Mouse (Mus musculus) embryonic facial prominence, embryonic 15.5 days (tissue): ENCODE results near the gene Pkn1. TPM values are rescaled to one million over a fixed set of nuclear protein-coding genes. Genes with fewer than 3 reads are reported as not detected.

Experiments
- ATAC-seq: fragments of 200-750 bp; cut with Nextera tagmentation; 2 replicates; pipeline ENCODE4 v1.8.0; 2017; ENCODE audit warnings: low read depth, moderate TSS enrichment; ENCODE audit not compliant: insufficient number of reproducible peaks, low FRiP score, low TSS enrichment
- H3K27ac ChIP-seq: fragments of 300-500 bp; sonication (generic); replicated peaks from 2 replicates; pipeline ENCODE4 v1.5.1; 2015; ENCODE audit warnings: mild to moderate bottlenecking, inconsistent platforms
- H3K27me3 ChIP-seq: fragments of 300-500 bp; sonication (generic); 2 replicates; pipeline ENCODE4 v1.6.1; 2015; ENCODE audit warnings: inconsistent platforms
- H3K36me3 ChIP-seq: fragments of 300-500 bp; sonication (generic); 2 replicates; pipeline ENCODE4 v1.6.1; 2015; ENCODE audit warnings: mild to moderate bottlenecking, inconsistent platforms
- H3K4me1 ChIP-seq: fragments of 300-500 bp; sonication (generic); 2 replicates; pipeline ENCODE4 v1.6.1; 2015; ENCODE audit warnings: inconsistent platforms
- H3K4me2 ChIP-seq: fragments of 300-500 bp; sonication (generic); replicated peaks from 2 replicates; pipeline ENCODE4 v1.6.1; 2015; ENCODE audit warnings: mild to moderate bottlenecking, inconsistent platforms
- H3K4me3 ChIP-seq: fragments of 300-500 bp; sonication (generic); replicated peaks from 2 replicates; pipeline ENCODE4 v1.5.1; 2015; ENCODE audit warnings: mild to moderate bottlenecking, inconsistent platforms
- H3K9ac ChIP-seq: fragments of 300-500 bp; sonication (generic); 2 replicates; pipeline ENCODE4 v1.6.1; 2015; ENCODE audit warnings: inconsistent platforms
- H3K9me3 ChIP-seq: fragments of 300-500 bp; sonication (generic); replicated peaks from 2 replicates; pipeline ENCODE4 v1.6.1; 2016; ENCODE audit warnings: inconsistent platforms
- WGBS: fragments of 180-500 bp; shearing (Covaris S2); methylation state at CpG from one replicate; pipeline ENCODE4 v1.1.7; 2015; 5-methylcytosine and 5-hydroxymethylcytosine counted together
- polyA plus RNA-seq: library from polyadenylated mRNA; unstranded; fragments of >200 nt; fragmentation: Nextera tagmentation; extraction: Ambion mirVana; gene quantifications from 2 replicates; pipeline ENCODE4 v1.2.1, GENCODE M21; 2015

The Pkn1 gene
- polyA plus RNA-seq, 1 experiment from 2014 or later: 23.7 TPM

GRCm38 (mm10) chr8:83649699-83650098 lies 49.3 kb downstream of the Pkn1 start:
- Histone ChIP-seq H3K4me1 (peaks cover 22% of the 10 kb centered on the region), H3K27me3 (no peaks in the 10 kb centered on the region), H3K27ac (no peak overlapping the region), H3K4me3 (no peak overlapping the region), H3K9ac (no peak overlapping the region), H3K4me2 (no peak overlapping the region), H3K9me3 (no peaks in the 10 kb centered on the region), H3K36me3 (no peaks in the 10 kb centered on the region)
- 93% methylated on average over 6 of the region's 6 CpGs for WGBS
- no peak for ATAC-seq

GRCm38 (mm10) chr8:83648031-83648430 lies 50.9 kb downstream of the Pkn1 start:
- Histone ChIP-seq H3K4me2 (no peak overlapping the region), H3K4me1 (peaks cover 9% of the 10 kb centered on the region), H3K9me3 (no peaks in the 10 kb centered on the region), H3K27ac (no peak overlapping the region), H3K4me3 (no peak overlapping the region), H3K9ac (no peak overlapping the region), H3K27me3 (no peaks in the 10 kb centered on the region), H3K36me3 (no peaks in the 10 kb centered on the region)
- WGBS: 94% methylated on average over 4 of the region's 4 CpGs
- ATAC-seq: no peak

GRCm38 (mm10) chr8:83647511-83647910 lies 51.5 kb downstream of the Pkn1 start:
- no peak overlapping the region for H3K9ac ChIP-seq
- no peak overlapping the region for H3K27ac ChIP-seq
- peaks cover 9% of the 10 kb centered on the region for H3K4me1 ChIP-seq
- H3K4me3 ChIP-seq: no peak overlapping the region
- H3K9me3 ChIP-seq: no peaks in the 10 kb centered on the region
- no peak for ATAC-seq
- no peaks in the 10 kb centered on the region for H3K36me3 ChIP-seq
- 96% methylated on average over 11 of the region's 11 CpGs for WGBS
- no peaks in the 10 kb centered on the region for H3K27me3 ChIP-seq
- no peak overlapping the region for H3K4me2 ChIP-seq

- WGBS: 66% methylated on average over 5 of the region's 5 CpGs
- H3K27me3 ChIP-seq: no peaks in the 10 kb centered on the region
- no peak for ATAC-seq
These were observed 59.3 kb downstream of the Pkn1 start for GRCm38 (mm10) chr8:83639649-83640048.

GRCm38 (mm10) chr8:83638856-83639255 lies 60.1 kb downstream of the Pkn1 start:
- Histone ChIP-seq H3K27ac (no peak overlapping the region), H3K4me2 (no peak overlapping the region), H3K9ac (no peak overlapping the region), H3K4me1 (no peaks in the 10 kb centered on the region), H3K9me3 (no peaks in the 10 kb centered on the region), H3K4me3 (no peak overlapping the region), H3K27me3 (no peaks in the 10 kb centered on the region), H3K36me3 (no peaks in the 10 kb centered on the region)
- 57% methylated on average over 4 of the region's 4 CpGs for WGBS
- ATAC-seq: no peak

More at GRCm38 (mm10) chr8:83639649-83640048, 59.3 kb downstream of the Pkn1 start:
- Histone ChIP-seq H3K9ac (no peak overlapping the region), H3K36me3 (no peaks in the 10 kb centered on the region), H3K4me2 (no peak overlapping the region), H3K9me3 (no peaks in the 10 kb centered on the region), H3K4me1 (no peaks in the 10 kb centered on the region), H3K27ac (no peak overlapping the region), H3K4me3 (no peak overlapping the region)

GRCm38 (mm10) chr8:83632083-83632707 lies 66.8 kb downstream of the Pkn1 start:
- no peaks in the 10 kb centered on the region for H3K9me3 ChIP-seq
- WGBS: 82% methylated on average over 7 of the region's 7 CpGs
- H3K27ac ChIP-seq: no peak overlapping the region
- H3K36me3 ChIP-seq: no peaks in the 10 kb centered on the region
- no peaks in the 10 kb centered on the region for H3K4me1 ChIP-seq
- no peak overlapping the region for H3K9ac ChIP-seq
- no peak overlapping the region for H3K4me2 ChIP-seq
- H3K27me3 ChIP-seq: no peaks in the 10 kb centered on the region
- no peak for ATAC-seq
- no peak overlapping the region for H3K4me3 ChIP-seq

- H3K27me3 ChIP-seq: no peaks in the 10 kb centered on the region
- ATAC-seq: no peak
- no peaks in the 10 kb centered on the region for H3K36me3 ChIP-seq
- no peak overlapping the region for H3K27ac ChIP-seq
- 81% methylated on average over 6 of the region's 6 CpGs for WGBS
- H3K9ac ChIP-seq: no peak overlapping the region
- no peak overlapping the region for H3K4me2 ChIP-seq
- H3K9me3 ChIP-seq: no peaks in the 10 kb centered on the region
- no peak overlapping the region for H3K4me3 ChIP-seq
- peaks cover 11% of the 10 kb centered on the region; the same call in 1 of the 2 replicates for H3K4me1 ChIP-seq
These were observed 73.2 kb downstream of the Pkn1 start for GRCm38 (mm10) chr8:83625676-83626299.

- Histone ChIP-seq H3K4me2 (no peak overlapping the region), H3K9me3 (no peaks in the 10 kb centered on the region), H3K27ac (no peak overlapping the region), H3K4me1 (peaks cover 11% of the 10 kb centered on the region; the same call in 1 of the 2 replicates), H3K36me3 (no peaks in the 10 kb centered on the region), H3K9ac (no peak overlapping the region), H3K4me3 (no peak overlapping the region), H3K27me3 (no peaks in the 10 kb centered on the region)
- ATAC-seq: no peak
- 22% methylated on average over 3 of the region's 3 CpGs for WGBS
These were observed 74.2 kb downstream of the Pkn1 start for GRCm38 (mm10) chr8:83624739-83625138.

GRCm38 (mm10) chr8:83623549-83623948 lies 75.4 kb downstream of the Pkn1 start:
- no peak for ATAC-seq
- Histone ChIP-seq H3K4me1 (peaks cover 11% of the 10 kb centered on the region; the same call in 1 of the 2 replicates), H3K27me3 (no peaks in the 10 kb centered on the region), H3K4me3 (no peak overlapping the region), H3K4me2 (no peak overlapping the region), H3K9ac (no peak overlapping the region), H3K27ac (no peak overlapping the region), H3K36me3 (no peaks in the 10 kb centered on the region), H3K9me3 (no peaks in the 10 kb centered on the region)
- WGBS: 84% methylated on average over 7 of the region's 7 CpGs

- H3K4me1 ChIP-seq: peaks cover 11% of the 10 kb centered on the region; the same call in 1 of the 2 replicates
- peak overlapping the region; percentile 33; the same call in 1 of the 2 replicates for H3K9ac ChIP-seq
- no peak overlapping the region; the same call in 1 of the 2 replicates for H3K27ac ChIP-seq
- no peaks in the 10 kb centered on the region for H3K36me3 ChIP-seq
- WGBS: 10% methylated on average over 23 of the region's 23 CpGs
- H3K4me2 ChIP-seq: peak overlapping the region; percentile 79
- no peaks in the 10 kb centered on the region for H3K9me3 ChIP-seq
- ATAC-seq: peak; percentile 87
- peak overlapping the region; percentile 44 for H3K4me3 ChIP-seq
- H3K27me3 ChIP-seq: no peaks in the 10 kb centered on the region
These were observed 76.5 kb downstream of the Pkn1 start for GRCm38 (mm10) chr8:83622389-83622989.

GRCm38 (mm10) chr8:83621691-83622388 lies 77.1 kb downstream of the Pkn1 start:
- 0 out of 2 replicates have a peak, but pooled peaks have one; percentile 6 for ATAC-seq
- Histone ChIP-seq H3K36me3 (no peaks in the 10 kb centered on the region), H3K4me2 (peak overlapping the region; percentile 79), H3K4me1 (peaks cover 11% of the 10 kb centered on the region; the same call in 1 of the 2 replicates), H3K9me3 (no peaks in the 10 kb centered on the region), H3K9ac (peak overlapping the region; percentile 33; the same call in 1 of the 2 replicates), H3K27me3 (no peaks in the 10 kb centered on the region), H3K27ac (no peak overlapping the region; the same call in 1 of the 2 replicates), H3K4me3 (peak overlapping the region; percentile 44)
- WGBS: 44% methylated on average over 15 of the region's 15 CpGs
